Mouse (Mus musculus) forebrain, postnatal 0 days (tissue): ENCODE data around the gene Gm49387. TPM values are rescaled to one million over a fixed set of nuclear protein-coding genes. Genes with fewer than 3 reads are reported as not detected.

ENCODE experiments used
- ATAC-seq: fragments of 200-750 bp; cut with Nextera tagmentation; 2 replicates; pipeline ENCODE4 v1.8.0; 2017; ENCODE audit warnings: mild to moderate bottlenecking, moderate library complexity
- DNase-seq: peaks from one replicate; pipeline ENCODE4 v3.0.0-alpha.2; 2015
- H3K27ac ChIP-seq: fragments of 300-500 bp; sonication (generic); 2 replicates; pipeline ENCODE4 v1.5.1; 2014; ENCODE audit warnings: low read depth, mild to moderate bottlenecking, antibody characterized with exemption, low read length, moderate library complexity, mixed read lengths
- H3K27me3 ChIP-seq: fragments of 300-500 bp; sonication (generic); 2 replicates; pipeline ENCODE4 v1.6.1; 2014; ENCODE audit warnings: mild to moderate bottlenecking, low read length, mixed read lengths; ENCODE audit not compliant: insufficient read depth
- H3K36me3 ChIP-seq: fragments of 300-500 bp; sonication (generic); 2 replicates; pipeline ENCODE4 v1.6.1; 2014; ENCODE audit warnings: mild to moderate bottlenecking, moderate library complexity; ENCODE audit not compliant: insufficient read depth
- H3K4me1 ChIP-seq: fragments of 300-500 bp; sonication (generic); 2 replicates; pipeline ENCODE4 v1.6.1; 2014; ENCODE audit warnings: antibody characterized with exemption; ENCODE audit not compliant: insufficient read depth
- H3K4me2 ChIP-seq: fragments of 300-500 bp; sonication (generic); 2 replicates; pipeline ENCODE4 v1.6.1; 2014; ENCODE audit warnings: low read depth, mild to moderate bottlenecking, moderate library complexity
- H3K4me3 ChIP-seq: fragments of 300-500 bp; sonication (generic); 2 replicates; pipeline ENCODE4 v1.5.1; 2014; ENCODE audit warnings: low read depth, low read length, mixed read lengths
- H3K9ac ChIP-seq: fragments of 300-500 bp; sonication (generic); 2 replicates; pipeline ENCODE4 v1.6.1; 2014; ENCODE audit warnings: mild to moderate bottlenecking
- H3K9me3 ChIP-seq: fragments of 300-500 bp; sonication (generic); 2 replicates; pipeline ENCODE4 v1.6.1; 2016; ENCODE audit warnings: low read length
- CTCF ChIP-seq: sonication (generic); IDR thresholded peaks from 2 replicates; pipeline ENCODE4 v1.5.1; 2016; ENCODE audit warnings: antibody characterized with exemption, control low read depth, low read depth
- WGBS: fragments of 180-500 bp; shearing (Covaris S2); extraction: QIAGEN DNeasy Blood & Tissue Kit; methylation state at CpG from one replicate; pipeline ENCODE4 v1.1.7; 2014; 5-methylcytosine and 5-hydroxymethylcytosine counted together
- polyA plus RNA-seq: library from polyadenylated mRNA; unstranded; fragments of >200 nt; fragmentation: Nextera tagmentation; extraction: Ambion mirVana; gene quantifications from 2 replicates; pipeline ENCODE4 v1.2.1, GENCODE M21; 2015
- total RNA-seq: library from RNA; depleted of rRNA; stranded (reverse); fragments of >200 nt; gene quantifications from 2 replicates; pipeline ENCODE4 v1.2.3, GENCODE M21; 2014

Gene Gm49387
- total and polyA plus RNA-seq, 2 experiments from 2014 or later, result 1.6 TPM; not detected in 1

DNA sequence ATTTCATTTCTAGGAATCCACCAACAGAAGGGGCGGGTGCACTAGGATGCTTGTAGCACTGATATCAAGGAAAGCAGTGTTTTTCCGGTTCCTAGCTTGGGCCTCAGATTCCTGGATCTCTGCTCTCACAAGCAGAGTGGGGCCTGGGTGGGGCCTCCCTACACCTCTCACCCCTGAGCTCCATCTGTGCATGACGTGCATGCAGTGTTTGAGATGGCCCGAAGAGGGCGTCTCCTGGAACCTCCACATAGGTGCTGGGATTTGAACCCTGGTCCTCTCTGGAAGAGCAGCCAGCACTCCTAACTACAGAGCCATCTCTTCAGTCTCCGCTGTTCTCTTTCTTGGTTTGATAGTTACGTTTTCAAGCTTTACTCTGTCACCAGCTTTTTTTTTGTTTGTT, 85.7 kb downstream of the Gm49387 start:
- Histone ChIP-seq H3K9me3 (no peaks in the 10 kb centered on the region), H3K4me2 (no peak overlapping the region), H3K36me3 (no peaks in the 10 kb centered on the region), H3K27me3 (no peaks in the 10 kb centered on the region), H3K4me3 (no peak overlapping the region), H3K27ac (no peak overlapping the region), H3K4me1 (no peaks in the 10 kb centered on the region), H3K9ac (no peak overlapping the region)
- DNase-seq (no peak), ATAC-seq (no peak)
- whole genome bisulfite sequencing, result 91% methylated on average over 7 of the region's 7 CpGs
- TF ChIP-seq CTCF, result no peak

DNA sequence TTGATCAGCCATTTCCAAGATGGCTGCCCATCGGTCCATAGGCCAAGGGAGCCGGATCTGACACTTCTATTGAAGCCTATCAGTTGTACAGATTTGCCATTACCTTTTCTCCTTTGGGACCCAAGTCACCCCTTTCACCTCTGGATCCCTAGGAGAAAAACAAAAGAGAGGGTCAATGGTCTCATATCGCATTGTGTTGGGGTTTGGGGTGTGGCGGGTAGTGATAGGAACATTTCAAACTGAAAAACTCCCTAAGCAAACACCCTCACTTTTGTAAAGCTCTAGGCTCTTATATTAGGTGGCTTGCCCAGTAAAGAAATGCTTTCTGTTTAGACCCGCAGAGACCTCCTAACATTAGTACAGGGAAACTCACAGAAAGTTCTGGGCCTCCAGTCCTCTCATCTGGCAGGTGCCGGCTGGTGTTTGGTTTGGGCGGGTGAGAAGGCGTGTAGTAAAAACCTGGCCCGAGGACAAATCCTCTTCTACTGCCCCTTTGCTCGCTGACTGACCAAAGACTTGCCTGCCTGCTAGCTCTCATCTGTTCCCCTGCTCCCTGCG, 96.7 kb downstream of the Gm49387 start:
- DNase-seq (no peak), ATAC-seq (no peak)
- no peak for TF ChIP-seq CTCF
- no peak overlapping the region for H3K4me2 ChIP-seq
- no peaks in the 10 kb centered on the region for H3K9me3 ChIP-seq
- H3K27ac ChIP-seq, result no peak overlapping the region
- H3K4me3 ChIP-seq, result no peak overlapping the region
- H3K9ac ChIP-seq, result no peak overlapping the region
- no peaks in the 10 kb centered on the region for H3K27me3 ChIP-seq
- no peaks in the 10 kb centered on the region for H3K36me3 ChIP-seq
- no peaks in the 10 kb centered on the region for H3K4me1 ChIP-seq
- WGBS, result 84% methylated on average over 11 of the region's 11 CpGs

DNA sequence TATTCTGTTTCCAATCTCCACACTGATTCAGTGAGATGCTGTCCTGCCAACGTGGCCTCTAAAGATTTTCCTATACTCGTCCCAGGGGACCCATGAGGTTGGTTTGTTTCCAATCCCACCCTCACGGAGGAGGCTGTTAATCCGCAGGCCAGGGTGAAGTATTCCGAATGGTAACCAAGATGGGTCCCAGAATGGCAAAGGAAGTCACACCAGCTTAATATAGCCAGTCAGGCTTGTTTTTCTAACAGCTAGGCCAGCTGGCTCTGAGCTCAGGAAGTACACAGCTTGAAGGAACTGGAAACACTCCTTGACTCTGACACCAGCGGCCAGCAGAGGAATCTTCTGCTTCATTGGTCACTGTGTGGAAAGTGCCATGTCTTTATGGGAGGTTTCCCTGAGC, 103.4 kb downstream of the Gm49387 start:
- Histone ChIP-seq H3K27me3 (no peaks in the 10 kb centered on the region), H3K27ac (no peak overlapping the region), H3K4me3 (no peak overlapping the region), H3K36me3 (no peaks in the 10 kb centered on the region), H3K4me2 (no peak overlapping the region), H3K9me3 (no peaks in the 10 kb centered on the region), H3K9ac (no peak overlapping the region), H3K4me1 (no peaks in the 10 kb centered on the region)
- no peak for ATAC-seq
- WGBS, result 71% methylated on average over 6 of the region's 6 CpGs
- TF ChIP-seq CTCF, result no peak
- DNase-seq, result no peak

DNA sequence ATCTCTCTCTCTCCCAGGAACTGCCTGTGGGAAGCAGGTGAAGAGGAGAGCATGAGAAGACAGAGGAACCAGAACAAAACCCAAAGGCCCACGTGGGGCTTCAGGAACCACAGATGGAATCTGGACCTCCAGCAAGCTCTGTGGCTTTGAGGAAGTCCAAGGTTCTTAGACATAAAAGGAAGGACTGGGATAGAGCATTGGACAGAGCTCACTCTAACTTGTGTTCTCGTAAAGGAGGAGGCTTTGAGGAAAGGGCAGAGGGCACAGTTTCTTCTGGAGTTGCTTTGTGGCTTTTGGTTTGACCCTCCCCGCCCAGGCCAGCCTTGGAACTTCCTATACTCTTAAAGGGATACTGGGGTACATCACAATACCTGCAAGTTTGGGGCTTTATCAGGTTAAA, 108.0 kb downstream of the Gm49387 start:
- H3K36me3 ChIP-seq, result no peaks in the 10 kb centered on the region
- H3K4me3 ChIP-seq, result no peak overlapping the region
- no peak overlapping the region for H3K27ac ChIP-seq
- H3K4me1 ChIP-seq, result no peaks in the 10 kb centered on the region
- no peak for TF ChIP-seq CTCF
- DNase-seq, result no peak
- ATAC-seq, result no peak
- no peak overlapping the region for H3K4me2 ChIP-seq
- H3K27me3 ChIP-seq, result no peaks in the 10 kb centered on the region
- WGBS, result 66% methylated on average over 3 of the region's 3 CpGs
- no peaks in the 10 kb centered on the region for H3K9me3 ChIP-seq
- H3K9ac ChIP-seq, result no peak overlapping the region

DNA sequence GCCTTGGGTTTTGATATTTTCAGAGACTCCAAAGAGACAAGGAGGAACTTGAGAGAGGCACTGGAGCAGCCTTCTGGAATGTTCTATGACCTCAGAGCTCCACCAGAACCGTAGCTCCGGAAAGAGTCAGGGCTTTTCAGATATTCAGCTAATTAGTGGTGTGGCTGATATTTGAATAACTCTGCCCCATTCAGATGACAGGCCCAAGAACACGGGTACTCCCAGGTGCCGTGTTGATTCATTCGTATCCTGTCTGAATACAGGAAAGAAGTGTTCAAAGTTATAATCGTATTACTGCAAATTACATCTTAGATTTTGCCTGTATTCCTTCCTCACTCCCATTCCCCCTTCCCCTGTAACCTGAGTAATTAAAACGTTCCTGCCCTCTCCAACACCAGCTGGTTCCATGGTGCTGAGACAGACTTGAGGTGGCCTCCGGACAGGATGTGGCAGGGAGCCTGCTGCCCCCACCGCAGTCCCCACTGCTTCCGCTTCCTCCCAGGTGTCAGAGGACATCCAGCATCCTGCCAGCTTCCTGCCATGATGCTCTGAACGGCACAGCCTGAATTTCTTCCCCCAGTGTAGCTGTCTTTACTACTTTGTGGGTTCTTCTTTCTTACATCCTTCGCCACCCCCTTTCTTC, 109.1 kb downstream of the Gm49387 start:
- no peak overlapping the region for H3K4me2 ChIP-seq
- 72% methylated on average over 12 of the region's 12 CpGs for WGBS
- H3K36me3 ChIP-seq, result no peaks in the 10 kb centered on the region
- no peak overlapping the region for H3K27ac ChIP-seq
- no peak overlapping the region for H3K9ac ChIP-seq
- DNase-seq (no peak), ATAC-seq (no peak)
- H3K9me3 ChIP-seq, result no peaks in the 10 kb centered on the region
- H3K27me3 ChIP-seq, result no peaks in the 10 kb centered on the region
- no peaks in the 10 kb centered on the region for H3K4me1 ChIP-seq
- no peak for TF ChIP-seq CTCF
- H3K4me3 ChIP-seq, result no peak overlapping the region

DNA sequence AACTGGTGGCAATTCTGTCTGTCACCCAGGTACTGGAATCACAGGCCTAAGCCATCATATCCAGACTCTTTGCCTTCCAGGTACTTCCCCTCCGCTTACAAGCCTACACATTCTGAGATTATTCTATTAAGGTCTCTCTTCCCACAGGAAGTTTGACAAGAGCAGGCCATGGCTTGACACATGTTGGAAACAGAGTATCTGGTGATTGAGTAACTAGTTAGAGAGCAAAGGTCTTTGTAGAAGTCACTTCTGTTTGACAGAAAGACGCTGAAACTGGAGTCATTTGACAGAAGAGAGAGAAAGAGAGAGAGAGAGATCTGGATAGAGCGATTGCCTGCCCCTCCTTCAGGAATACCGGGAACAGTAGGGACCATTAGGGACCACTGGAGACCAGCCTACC, 109.8 kb downstream of the Gm49387 start:
- no peak overlapping the region for H3K27ac ChIP-seq
- ATAC-seq, result no peak

DNA sequence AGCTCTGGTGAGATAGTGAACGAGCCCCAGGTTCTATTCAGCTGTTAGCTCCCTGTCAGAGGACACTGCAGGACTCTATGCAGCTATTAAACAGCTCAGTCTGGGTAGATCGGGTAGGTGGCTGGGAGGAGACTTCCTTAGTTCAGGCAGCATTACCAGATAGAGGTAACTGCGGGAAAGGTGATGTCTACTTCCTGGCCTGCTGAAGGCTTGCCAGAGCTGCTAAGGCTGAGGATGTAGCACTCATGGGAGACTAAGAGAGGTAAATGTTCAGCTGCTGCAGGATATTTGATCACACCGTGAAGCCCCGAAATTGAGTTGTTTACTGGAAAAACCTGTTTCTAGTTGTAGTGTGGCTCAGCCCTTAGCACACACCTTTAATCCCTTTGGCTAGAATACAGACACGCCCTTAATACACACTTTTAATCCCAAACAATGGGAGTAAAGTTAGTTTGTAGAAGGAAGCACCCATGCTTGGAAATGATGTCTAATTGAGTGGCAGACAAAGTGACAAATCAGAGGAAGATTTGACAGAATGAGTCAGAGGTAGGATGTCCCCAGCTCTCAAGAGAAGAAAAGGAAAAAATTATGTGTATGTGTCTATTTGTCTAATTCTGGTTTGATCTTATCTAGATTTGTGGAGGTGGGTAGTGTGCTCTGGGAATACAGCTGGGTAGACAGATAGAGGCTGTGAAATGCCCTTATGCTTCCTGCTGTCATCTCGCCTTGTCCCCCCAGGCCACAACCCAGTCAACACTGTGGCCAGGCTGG, 115.5 kb downstream of the Gm49387 start:
- 83% methylated on average over 7 of the region's 7 CpGs for WGBS
- H3K9me3 ChIP-seq, result no peaks in the 10 kb centered on the region
- no peaks in the 10 kb centered on the region for H3K27me3 ChIP-seq
- H3K4me1 ChIP-seq, result no peaks in the 10 kb centered on the region
- DNase-seq, result no peak
- H3K4me2 ChIP-seq, result no peak overlapping the region
- H3K27ac ChIP-seq, result no peak overlapping the region
- no peak for TF ChIP-seq CTCF
- no peak overlapping the region for H3K4me3 ChIP-seq
- H3K36me3 ChIP-seq, result no peaks in the 10 kb centered on the region
- no peak overlapping the region for H3K9ac ChIP-seq
- no peak for ATAC-seq

More for the DNA sequence above, 109.8 kb downstream of the Gm49387 start:
- H3K4me1 ChIP-seq, result no peaks in the 10 kb centered on the region
- H3K27me3 ChIP-seq, result no peaks in the 10 kb centered on the region
- no peak overlapping the region for H3K4me2 ChIP-seq
- H3K36me3 ChIP-seq, result no peaks in the 10 kb centered on the region
- TF ChIP-seq CTCF, result no peak
- DNase-seq, result no peak
- H3K9ac ChIP-seq, result no peak overlapping the region
- WGBS, result 94% methylated on average over 4 of the region's 4 CpGs
- no peaks in the 10 kb centered on the region for H3K9me3 ChIP-seq
- no peak overlapping the region for H3K4me3 ChIP-seq
